Mouse (Mus musculus) cortical plate, adult 2 months (tissue): ENCODE results near the gene Wdr35.

Experiments
- CTCF ChIP-seq: fragments of 200-500 bp; IDR thresholded peaks from 2 replicates; pipeline ENCODE4 v1.5.1; 2011; ENCODE audit warnings: mild to moderate bottlenecking, control low read depth, low read length; ENCODE audit not compliant: insufficient read depth; ENCODE audit errors: extremely low read depth
- POLR2A ChIP-seq: fragments of 200-500 bp; IDR thresholded peaks from 2 replicates; pipeline ENCODE4 v1.6.1; 2011; ENCODE audit warnings: mild to moderate bottlenecking, low read length, control low read depth; ENCODE audit not compliant: insufficient read depth; ENCODE audit errors: extremely low read depth

GRCm38 (mm10) chr12:8975076-8975475, 1.4 kb downstream of the Wdr35 start:
- TF ChIP-seq CTCF = no peak
- no peak for TF ChIP-seq POLR2A
